In the genomic region with DNA sequence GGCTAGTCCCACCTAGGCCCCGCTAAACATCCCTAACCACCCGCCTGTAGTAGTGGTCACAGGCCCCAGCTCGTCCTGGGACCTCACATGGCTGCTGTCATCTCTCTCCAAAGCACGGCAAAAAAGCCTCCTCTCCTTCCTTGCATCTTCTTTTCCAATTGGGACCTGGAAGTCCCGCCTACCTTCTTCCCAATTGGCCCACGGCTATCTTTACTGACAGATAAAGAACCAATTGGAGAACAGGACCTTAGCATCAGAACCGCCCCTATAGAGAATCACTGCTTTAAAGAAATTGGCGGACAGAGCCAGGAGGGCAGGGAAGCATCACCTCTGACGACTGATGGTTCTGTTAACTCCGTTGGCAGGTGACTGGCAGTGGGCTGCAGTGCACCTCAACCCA, we compare ENCODE assay signal across 7 mouse cellular contexts. TPM values are rescaled to one million over a fixed set of nuclear protein-coding genes. Genes with fewer than 3 reads are reported as not detected.
DNase-seq lines count a peak whose midpoint lies in the region; ATAC-seq lines count a peak whose summit lies in the region.

No protein-coding gene starts in this region.

- no peaks in the 10 kb centered on the region for H3K36me3 ChIP-seq in midbrain, embryonic 11.5 days (ENCODE audit: control insufficient read depth, insufficient read depth, low read length)
- no peaks in the 10 kb centered on the region for H3K36me3 ChIP-seq in midbrain, embryonic 16.5 days (ENCODE audit: control insufficient read depth, insufficient read depth, low read length)
- no peaks in the 10 kb centered on the region for H3K36me3 ChIP-seq in neural tube, embryonic 15.5 days

- H3K4me1 ChIP-seq in midbrain, embryonic 11.5 days (ENCODE audit: control insufficient read depth, insufficient read depth, low read length): no peaks in the 10 kb centered on the region
- no peaks in the 10 kb centered on the region for H3K4me1 ChIP-seq in midbrain, embryonic 16.5 days (ENCODE audit: control insufficient read depth, insufficient read depth, low read length)
- H3K4me1 ChIP-seq in neural tube, embryonic 15.5 days: no peaks in the 10 kb centered on the region

- H3K9ac ChIP-seq in midbrain, embryonic 11.5 days (ENCODE audit: low read length): no peak overlapping the region
- H3K9ac ChIP-seq in midbrain, embryonic 16.5 days (ENCODE audit: low read depth, low read length): no peak overlapping the region
- no peak overlapping the region for H3K9ac ChIP-seq in neural tube, embryonic 15.5 days (replicated peaks)

- ATAC-seq in midbrain, embryonic 11.5 days (ENCODE audit: low FRiP score): peak; percentile 57
- ATAC-seq in midbrain, embryonic 16.5 days: no peak
- no peak for ATAC-seq in neural tube, embryonic 15.5 days (ENCODE audit: low FRiP score)
- ATAC-seq in activated CD4-positive, CD25-positive, alpha-beta regulatory T cell, adult 4 months: no peak

- peak; percentile 92 for DNase-seq in midbrain, embryonic 11.5 days (ENCODE audit: low spot score, missing footprints)
- DNase-seq in embryo, embryonic 11 days: peak; percentile 71
- DNase-seq in heart, adult 9 months (ENCODE audit: low spot score in 2 of 2): peak; percentile 57 to 60
- DNase-seq in urinary bladder, adult 2 months (ENCODE audit: low spot score): no peak

- no peak overlapping the region for H3K4me3 ChIP-seq in midbrain, embryonic 11.5 days (ENCODE audit: low read depth, low read length)
- H3K4me3 ChIP-seq in midbrain, embryonic 16.5 days (ENCODE audit: low read depth, low read length): no peak overlapping the region
- H3K4me3 ChIP-seq in neural tube, embryonic 15.5 days (replicated peaks): no peak overlapping the region

- H3K27me3 ChIP-seq in midbrain, embryonic 11.5 days (ENCODE audit: control insufficient read depth, insufficient read depth, low read length): no peaks in the 10 kb centered on the region
- H3K27me3 ChIP-seq in midbrain, embryonic 16.5 days (ENCODE audit: control insufficient read depth, insufficient read depth, low read depth, low read length): no peaks in the 10 kb centered on the region
- no peaks in the 10 kb centered on the region for H3K27me3 ChIP-seq in neural tube, embryonic 15.5 days (replicated peaks)

- no peak overlapping the region for H3K4me2 ChIP-seq in midbrain, embryonic 11.5 days
- no peak overlapping the region for H3K4me2 ChIP-seq in midbrain, embryonic 16.5 days (ENCODE audit: low read length)
- H3K4me2 ChIP-seq in neural tube, embryonic 15.5 days: peak overlapping the region; percentile 15; the same call in 1 of the 2 replicates

- H3K27ac ChIP-seq in midbrain, embryonic 11.5 days (ENCODE audit: low read depth, low read length): no peak overlapping the region
- H3K27ac ChIP-seq in midbrain, embryonic 16.5 days (ENCODE audit: low read length): no peak overlapping the region
- no peak overlapping the region for H3K27ac ChIP-seq in neural tube, embryonic 15.5 days (replicated peaks)

- 23% methylated on average over 10 of the region's 10 CpGs for WGBS in midbrain, embryonic 11.5 days
- 22% methylated on average over 10 of the region's 10 CpGs for WGBS in midbrain, embryonic 16.5 days
- WGBS in neural tube, embryonic 15.5 days: 29% methylated on average over 10 of the region's 10 CpGs

- no peaks in the 10 kb centered on the region for H3K9me3 ChIP-seq in midbrain, embryonic 11.5 days (ENCODE audit: control insufficient read depth, low read length)
- no peaks in the 10 kb centered on the region for H3K9me3 ChIP-seq in midbrain, embryonic 16.5 days (replicated peaks; ENCODE audit: control insufficient read depth, low read length, poor library complexity, severe bottlenecking)
- H3K9me3 ChIP-seq in neural tube, embryonic 15.5 days (replicated peaks): no peaks in the 10 kb centered on the region

RNA-seq across cellular contexts. Expression of a gene that starts 30.5 kb away (rescaled TPM):
- polyA plus RNA-seq in midbrain, embryonic 11.5 days (2014; fragmentation: Nextera tagmentation; extraction: Ambion mirVana): 411 and 428 TPM in 2 replicates
- 426 and 452 TPM in 2 replicates for polyA plus RNA-seq in midbrain, embryonic 16.5 days (2015; fragmentation: Nextera tagmentation; extraction: Ambion mirVana)
- 747 and 833 TPM in 2 replicates for polyA plus RNA-seq in neural tube, embryonic 15.5 days (2015; fragmentation: Nextera tagmentation; extraction: Ambion mirVana)
- polyA plus RNA-seq in activated CD4-positive, CD25-positive, alpha-beta regulatory T cell, adult 4 months (2017; shearing (Covaris generic)): not detected
- polyA plus RNA-seq in urinary bladder, adult 2 months (2012; rRNA removed): 3,106 and 3,504 TPM in 2 replicates

RNA-seq across cellular contexts. Expression of a gene that starts 56.1 kb away (rescaled TPM):
- polyA plus RNA-seq in midbrain, embryonic 11.5 days (2014; fragmentation: Nextera tagmentation; extraction: Ambion mirVana): 0.03 TPM in 1 of 2 replicates, not detected in the other
- 0.07 and 0.08 TPM in 2 replicates for polyA plus RNA-seq in midbrain, embryonic 16.5 days (2015; fragmentation: Nextera tagmentation; extraction: Ambion mirVana)
- polyA plus RNA-seq in neural tube, embryonic 15.5 days (2015; fragmentation: Nextera tagmentation; extraction: Ambion mirVana): 0.04 and 0.14 TPM in 2 replicates
- polyA plus RNA-seq in activated CD4-positive, CD25-positive, alpha-beta regulatory T cell, adult 4 months (2017; shearing (Covaris generic)): not detected
- 8.9 and 12.9 TPM in 2 replicates for polyA plus RNA-seq in urinary bladder, adult 2 months (2012; rRNA removed)

Comparison
In these comparisons a context has a peak if more than half of its experiments do, and no peak if none do; other contexts are left out.
1. RNA of a gene that starts 30.5 kb away (polyA plus RNA-seq): 3,106 to 3,504 TPM in urinary bladder, adult 2 months, 747 to 833 TPM in neural tube, embryonic 15.5 days, 426 to 452 TPM in midbrain, embryonic 16.5 days and 411 to 428 TPM in midbrain, embryonic 11.5 days; not detected in activated CD4-positive, CD25-positive, alpha-beta regulatory T cell, adult 4 months; every median in the first group is over 100 times any median in the second.